Mouse (Mus musculus) midbrain, postnatal 0 days (tissue): ENCODE measurements at regions not wholly inside any gene's neighbourhood (a gene's known extent, or its start where the extent isn't known, plus 50 kb on each side); places are given as distances from the start of the nearest gene placed in this dataset.

Experiments used
- ATAC-seq: fragments of 200-750 bp; cut with Nextera tagmentation; 2 replicates; pipeline ENCODE4 v1.8.0; 2017; ENCODE audit warnings: moderate number of reproducible peaks, mild to moderate bottlenecking, moderate TSS enrichment, moderate library complexity; ENCODE audit not compliant: low FRiP score
- DNase-seq: peaks from one replicate; pipeline ENCODE4 v3.0.0-alpha.2; 2015; ENCODE audit warnings: low spot score
- H3K27ac ChIP-seq: fragments of 300-500 bp; sonication (generic); 2 replicates; pipeline ENCODE4 v1.5.1; 2014; ENCODE audit warnings: low read depth, mild to moderate bottlenecking, low read length, mixed read lengths
- H3K27me3 ChIP-seq: fragments of 300-500 bp; sonication (generic); 2 replicates; pipeline ENCODE4 v1.6.1; 2014; ENCODE audit warnings: low read length, control low read depth, mixed read lengths; ENCODE audit not compliant: insufficient read depth
- H3K36me3 ChIP-seq: fragments of 300-500 bp; sonication (generic); 2 replicates; pipeline ENCODE4 v1.6.1; 2014; ENCODE audit warnings: low read length, control low read depth, mixed read lengths; ENCODE audit not compliant: insufficient read depth
- H3K4me1 ChIP-seq: fragments of 300-500 bp; sonication (generic); 2 replicates; pipeline ENCODE4 v1.6.1; 2014; ENCODE audit warnings: mild to moderate bottlenecking, control low read depth, antibody characterized with exemption, low read length, mixed read lengths; ENCODE audit not compliant: insufficient read depth
- H3K4me2 ChIP-seq: fragments of 300-500 bp; sonication (generic); 2 replicates; pipeline ENCODE4 v1.6.1; 2014; ENCODE audit warnings: low read depth, mild to moderate bottlenecking, low read length, mixed read lengths; ENCODE audit not compliant: poor library complexity, severe bottlenecking
- H3K4me3 ChIP-seq: fragments of 300-500 bp; sonication (generic); 2 replicates; pipeline ENCODE4 v1.5.1; 2014; ENCODE audit warnings: low read depth, mild to moderate bottlenecking, low read length, moderate library complexity
- H3K9ac ChIP-seq: fragments of 300-500 bp; sonication (generic); replicated peaks from 2 replicates; pipeline ENCODE4 v1.6.1; 2014; ENCODE audit warnings: mild to moderate bottlenecking, low read length, moderate library complexity, mixed read lengths; ENCODE audit not compliant: poor library complexity, severe bottlenecking
- H3K9me3 ChIP-seq: fragments of 300-500 bp; sonication (generic); 2 replicates; pipeline ENCODE4 v1.6.1; 2016; ENCODE audit warnings: low read length, control low read depth
- CTCF ChIP-seq: IDR thresholded peaks from 2 replicates; pipeline ENCODE4 v1.5.1; 2016; ENCODE audit warnings: antibody characterized with exemption, mild to moderate bottlenecking
- WGBS: fragments of 180-500 bp; shearing (Covaris S2); extraction: QIAGEN DNeasy Blood & Tissue Kit; methylation state at CpG from one replicate; pipeline ENCODE4 v1.1.7; 2014; 5-methylcytosine and 5-hydroxymethylcytosine counted together

GRCm38 (mm10) chr4:71932818-71933217 lies 175.1 kb upstream of the Gm11232 start:
- H3K9me3 ChIP-seq: no peaks in the 10 kb centered on the region
- WGBS: 26% methylated on average over 1 of the region's 1 CpGs

GRCm38 (mm10) chr4:71911551-71911950 lies 153.8 kb upstream of the Gm11232 start:
- WGBS: 84% methylated on average over 1 of the region's 1 CpGs
- no peak for TF ChIP-seq CTCF
- Histone ChIP-seq H3K27me3 (no peaks in the 10 kb centered on the region), H3K4me2 (no peak overlapping the region), H3K36me3 (no peaks in the 10 kb centered on the region), H3K4me1 (no peaks in the 10 kb centered on the region), H3K27ac (no peak overlapping the region), H3K4me3 (no peak overlapping the region), H3K9ac (no peak overlapping the region), H3K9me3 (no peaks in the 10 kb centered on the region)
- DNase-seq: no peak
- ATAC-seq: no peak

More at GRCm38 (mm10) chr4:71932818-71933217, 175.1 kb upstream of the Gm11232 start:
- Histone ChIP-seq H3K4me1 (no peaks in the 10 kb centered on the region), H3K27ac (no peak overlapping the region), H3K9ac (no peak overlapping the region), H3K27me3 (no peaks in the 10 kb centered on the region), H3K4me3 (no peak overlapping the region), H3K4me2 (no peak overlapping the region), H3K36me3 (no peaks in the 10 kb centered on the region)
- ATAC-seq (no peak), DNase-seq (no peak)
- TF ChIP-seq CTCF: no peak

- no peaks in the 10 kb centered on the region for H3K27me3 ChIP-seq
- H3K4me2 ChIP-seq: no peak overlapping the region
- H3K9me3 ChIP-seq: no peaks in the 10 kb centered on the region
- H3K36me3 ChIP-seq: no peaks in the 10 kb centered on the region
- TF ChIP-seq CTCF: no peak
- WGBS: 92% methylated on average over 4 of the region's 4 CpGs
- H3K27ac ChIP-seq: no peak overlapping the region
- no peak overlapping the region for H3K4me3 ChIP-seq
- ATAC-seq (no peak), DNase-seq (no peak)
- no peaks in the 10 kb centered on the region for H3K4me1 ChIP-seq
- H3K9ac ChIP-seq: no peak overlapping the region
These were observed 117.9 kb upstream of the Gm11232 start for GRCm38 (mm10) chr4:71875651-71876050.

GRCm38 (mm10) chr4:71866948-71867347 lies 109.2 kb upstream of the Gm11232 start:
- no peak overlapping the region for H3K4me2 ChIP-seq
- WGBS: 32% methylated on average over 1 of the region's 1 CpGs
- no peaks in the 10 kb centered on the region for H3K9me3 ChIP-seq
- H3K9ac ChIP-seq: no peak overlapping the region
- H3K27ac ChIP-seq: no peak overlapping the region
- no peak for ATAC-seq
- DNase-seq: no peak
- no peak for TF ChIP-seq CTCF
- H3K4me1 ChIP-seq: no peaks in the 10 kb centered on the region
- H3K36me3 ChIP-seq: no peaks in the 10 kb centered on the region
- no peak overlapping the region for H3K4me3 ChIP-seq
- H3K27me3 ChIP-seq: no peaks in the 10 kb centered on the region

GRCm38 (mm10) chr4:71841833-71842232 lies 84.1 kb upstream of the Gm11232 start:
- no peak for DNase-seq
- Histone ChIP-seq H3K4me3 (no peak overlapping the region), H3K36me3 (no peaks in the 10 kb centered on the region), H3K27ac (no peak overlapping the region), H3K9me3 (no peaks in the 10 kb centered on the region), H3K4me2 (no peak overlapping the region), H3K9ac (no peak overlapping the region), H3K4me1 (no peaks in the 10 kb centered on the region), H3K27me3 (no peaks in the 10 kb centered on the region)
- no peak for TF ChIP-seq CTCF
- WGBS: 77% methylated on average over 3 of the region's 3 CpGs
- no peak for ATAC-seq

GRCm38 (mm10) chr4:71840774-71841146 lies 83.0 kb upstream of the Gm11232 start:
- H3K9ac ChIP-seq: no peak overlapping the region
- no peak overlapping the region for H3K4me3 ChIP-seq
- H3K4me1 ChIP-seq: no peaks in the 10 kb centered on the region
- H3K27ac ChIP-seq: no peak overlapping the region
- no peak for DNase-seq
- WGBS: 79% methylated on average over 1 of the region's 1 CpGs
- no peaks in the 10 kb centered on the region for H3K27me3 ChIP-seq
- H3K36me3 ChIP-seq: no peaks in the 10 kb centered on the region
- H3K4me2 ChIP-seq: no peak overlapping the region
- ATAC-seq: no peak
- no peak for TF ChIP-seq CTCF
- no peaks in the 10 kb centered on the region for H3K9me3 ChIP-seq
